Mouse (Mus musculus): ENCODE measurements around the gene Cyp46a1. TPM values are rescaled to one million over a fixed set of nuclear protein-coding genes. Genes with fewer than 3 reads are reported as not detected.

Cyp46a1 gene
- 8.0 and 9.1 TPM in 2 replicates for polyA plus RNA-seq (2015; fragmentation: Nextera tagmentation; extraction: Ambion mirVana)

- Histone ChIP-seq H3K27me3 (peaks cover 59% of the 10 kb centered on the region), H3K27ac (no peak within 1 kb of the TSS; the same call in 1 of the 2 replicates)
Observed at GRCm38 (mm10) chr12:108333895-108334445, at the start of gene Cyp46a1. Cyp46a1 (plus strand) TSS chr12:108334381.

GRCm38 (mm10) chr12:108284455-108285224, 49.5 kb upstream of the Cyp46a1 start:
- no peaks in the 10 kb centered on the region for H3K9me3 ChIP-seq
- no peak overlapping the region for H3K27ac ChIP-seq
- no peak overlapping the region for H3K4me2 ChIP-seq
- 31% methylated on average over 14 of the region's 14 CpGs for WGBS
- no peaks in the 10 kb centered on the region for H3K36me3 ChIP-seq
- H3K9ac ChIP-seq = 0 out of 2 replicates have a peak overlapping the region, but pooled peaks have one; percentile 16
- no peak overlapping the region for H3K4me3 ChIP-seq
- 0 out of 2 replicates have a peak, but pooled peaks cover 7% of the 10 kb centered on the region for H3K27me3 ChIP-seq
- no peak for ATAC-seq (ENCODE audit: insufficient number of reproducible peaks, insufficient read depth, low FRiP score, low TSS enrichment, low read depth)
- H3K4me1 ChIP-seq = peaks cover 13% of the 10 kb centered on the region

More at GRCm38 (mm10) chr12:108333895-108334445, at the start of gene Cyp46a1:
- H3K4me2 ChIP-seq = peak within 1 kb of the TSS; percentile 99
- no peaks in the 10 kb centered on the region for H3K9me3 ChIP-seq
- ATAC-seq (ENCODE audit: insufficient number of reproducible peaks, insufficient read depth, low FRiP score, low TSS enrichment, low read depth) = peak; percentile 91
- H3K4me3 ChIP-seq = peak within 1 kb of the TSS; percentile 68
- H3K4me1 ChIP-seq = peaks cover 20% of the 10 kb centered on the region
- peak within 1 kb of the TSS; percentile 75 for H3K9ac ChIP-seq
- WGBS = under 1% methylated on average over 48 of the region's 56 CpGs
- no peaks in the 10 kb centered on the region for H3K36me3 ChIP-seq

- 32% methylated on average over 11 of the region's 11 CpGs for WGBS
- no peak overlapping the region for H3K4me3 ChIP-seq
- H3K9me3 ChIP-seq = no peaks in the 10 kb centered on the region
- H3K36me3 ChIP-seq = no peaks in the 10 kb centered on the region
- 0 out of 2 replicates have a peak, but pooled peaks cover 7% of the 10 kb centered on the region for H3K27me3 ChIP-seq
- 0 out of 2 replicates have a peak overlapping the region, but pooled peaks have one; percentile 16 for H3K9ac ChIP-seq
- no peak overlapping the region; the same call in 1 of the 2 replicates for H3K27ac ChIP-seq
- H3K4me1 ChIP-seq = peaks cover 13% of the 10 kb centered on the region
- no peak overlapping the region for H3K4me2 ChIP-seq
- no peak; the same call in 1 of the 2 replicates for ATAC-seq (ENCODE audit: insufficient number of reproducible peaks, insufficient read depth, low FRiP score, low TSS enrichment, low read depth)
Observed at GRCm38 (mm10) chr12:108285225-108286011, 48.8 kb upstream of the Cyp46a1 start.

- Histone ChIP-seq H3K9ac (no peak overlapping the region), H3K27me3 (0 out of 2 replicates have a peak, but pooled peaks cover 7% of the 10 kb centered on the region), H3K4me2 (no peak overlapping the region), H3K4me1 (peaks cover 13% of the 10 kb centered on the region), H3K9me3 (no peaks in the 10 kb centered on the region), H3K4me3 (no peak overlapping the region), H3K36me3 (no peaks in the 10 kb centered on the region), H3K27ac (no peak overlapping the region; the same call in 1 of the 2 replicates)
- WGBS = 67% methylated on average over 4 of the region's 4 CpGs
- no peak for ATAC-seq (ENCODE audit: insufficient number of reproducible peaks, insufficient read depth, low FRiP score, low TSS enrichment, low read depth)
Observed at GRCm38 (mm10) chr12:108286381-108286780, 47.8 kb upstream of the Cyp46a1 start.

GRCm38 (mm10) chr12:108287011-108287410, 47.2 kb upstream of the Cyp46a1 start:
- Histone ChIP-seq H3K4me3 (no peak overlapping the region), H3K36me3 (no peaks in the 10 kb centered on the region), H3K9ac (no peak overlapping the region), H3K4me2 (no peak overlapping the region), H3K27me3 (0 out of 2 replicates have a peak, but pooled peaks cover 7% of the 10 kb centered on the region), H3K27ac (no peak overlapping the region), H3K4me1 (peaks cover 14% of the 10 kb centered on the region), H3K9me3 (no peaks in the 10 kb centered on the region)
- 91% methylated on average over 8 of the region's 8 CpGs for WGBS
- ATAC-seq (ENCODE audit: insufficient number of reproducible peaks, insufficient read depth, low FRiP score, low TSS enrichment, low read depth) = no peak

- Histone ChIP-seq H3K9me3 (no peaks in the 10 kb centered on the region), H3K4me3 (no peak overlapping the region), H3K27me3 (0 out of 2 replicates have a peak, but pooled peaks cover 7% of the 10 kb centered on the region), H3K27ac (no peak overlapping the region), H3K36me3 (no peaks in the 10 kb centered on the region), H3K9ac (no peak overlapping the region), H3K4me2 (no peak overlapping the region), H3K4me1 (peaks cover 23% of the 10 kb centered on the region)
- ATAC-seq (ENCODE audit: insufficient number of reproducible peaks, insufficient read depth, low FRiP score, low TSS enrichment, low read depth) = no peak
- WGBS = 78% methylated on average over 19 of the region's 19 CpGs
Observed at GRCm38 (mm10) chr12:108288127-108288880, 45.9 kb upstream of the Cyp46a1 start.

- H3K36me3 ChIP-seq = no peaks in the 10 kb centered on the region
- peak; percentile 45; the same call in 1 of the 2 replicates for ATAC-seq (ENCODE audit: insufficient number of reproducible peaks, insufficient read depth, low FRiP score, low TSS enrichment, low read depth)
- H3K4me2 ChIP-seq = peak overlapping the region; percentile 48
- 0 out of 2 replicates have a peak overlapping the region, but pooled peaks have one; percentile 2 for H3K9ac ChIP-seq
- H3K4me1 ChIP-seq = peaks cover 14% of the 10 kb centered on the region
- H3K9me3 ChIP-seq = no peaks in the 10 kb centered on the region
- H3K27me3 ChIP-seq = no peaks in the 10 kb centered on the region
- WGBS = 7% methylated on average over 9 of the region's 9 CpGs
- H3K27ac ChIP-seq = no peak overlapping the region
- H3K4me3 ChIP-seq = no peak overlapping the region
Observed at GRCm38 (mm10) chr12:108292419-108292818, 41.8 kb upstream of the Cyp46a1 start.

GRCm38 (mm10) chr12:108292957-108293356, 41.2 kb upstream of the Cyp46a1 start:
- WGBS = 7% methylated on average over 8 of the region's 8 CpGs
- H3K27me3 ChIP-seq = no peaks in the 10 kb centered on the region
- no peak overlapping the region for H3K4me3 ChIP-seq
- H3K4me2 ChIP-seq = peak overlapping the region; percentile 48
- H3K36me3 ChIP-seq = no peaks in the 10 kb centered on the region
- no peak overlapping the region for H3K27ac ChIP-seq
- H3K9ac ChIP-seq = 0 out of 2 replicates have a peak overlapping the region, but pooled peaks have one; percentile 2
- H3K9me3 ChIP-seq = no peaks in the 10 kb centered on the region
- ATAC-seq (ENCODE audit: insufficient number of reproducible peaks, insufficient read depth, low FRiP score, low TSS enrichment, low read depth) = peak; percentile 1; the same call in 1 of the 2 replicates
- peaks cover 14% of the 10 kb centered on the region for H3K4me1 ChIP-seq

GRCm38 (mm10) chr12:108294620-108295019, 39.6 kb upstream of the Cyp46a1 start:
- Histone ChIP-seq H3K9me3 (no peaks in the 10 kb centered on the region), H3K4me2 (no peak overlapping the region), H3K4me1 (peaks cover 14% of the 10 kb centered on the region), H3K36me3 (no peaks in the 10 kb centered on the region), H3K4me3 (no peak overlapping the region), H3K27ac (no peak overlapping the region), H3K9ac (peak overlapping the region; percentile 27; the same call in 1 of the 2 replicates), H3K27me3 (no peaks in the 10 kb centered on the region)
- no peak for ATAC-seq (ENCODE audit: insufficient number of reproducible peaks, insufficient read depth, low FRiP score, low TSS enrichment, low read depth)
- 71% methylated on average over 3 of the region's 3 CpGs for WGBS

GRCm38 (mm10) chr12:108297033-108297432, 37.1 kb upstream of the Cyp46a1 start:
- no peak overlapping the region for H3K4me2 ChIP-seq
- no peak overlapping the region for H3K27ac ChIP-seq
- H3K36me3 ChIP-seq = no peaks in the 10 kb centered on the region
- ATAC-seq (ENCODE audit: insufficient number of reproducible peaks, insufficient read depth, low FRiP score, low TSS enrichment, low read depth) = no peak
- peaks cover 13% of the 10 kb centered on the region for H3K4me1 ChIP-seq
- H3K4me3 ChIP-seq = no peak overlapping the region
- no peaks in the 10 kb centered on the region for H3K9me3 ChIP-seq
- no peaks in the 10 kb centered on the region for H3K27me3 ChIP-seq
- no peak overlapping the region for H3K9ac ChIP-seq
- 88% methylated on average over 6 of the region's 6 CpGs for WGBS
